Mouse (Mus musculus): ENCODE data around the gene Patj. TPM values are rescaled to one million over a fixed set of nuclear protein-coding genes. Genes with fewer than 3 reads are reported as not detected.

Gene Patj
- total RNA-seq, 4 experiments from 2014 or later, result 2.1 to 3.9 (median 2.4) TPM

DNA sequence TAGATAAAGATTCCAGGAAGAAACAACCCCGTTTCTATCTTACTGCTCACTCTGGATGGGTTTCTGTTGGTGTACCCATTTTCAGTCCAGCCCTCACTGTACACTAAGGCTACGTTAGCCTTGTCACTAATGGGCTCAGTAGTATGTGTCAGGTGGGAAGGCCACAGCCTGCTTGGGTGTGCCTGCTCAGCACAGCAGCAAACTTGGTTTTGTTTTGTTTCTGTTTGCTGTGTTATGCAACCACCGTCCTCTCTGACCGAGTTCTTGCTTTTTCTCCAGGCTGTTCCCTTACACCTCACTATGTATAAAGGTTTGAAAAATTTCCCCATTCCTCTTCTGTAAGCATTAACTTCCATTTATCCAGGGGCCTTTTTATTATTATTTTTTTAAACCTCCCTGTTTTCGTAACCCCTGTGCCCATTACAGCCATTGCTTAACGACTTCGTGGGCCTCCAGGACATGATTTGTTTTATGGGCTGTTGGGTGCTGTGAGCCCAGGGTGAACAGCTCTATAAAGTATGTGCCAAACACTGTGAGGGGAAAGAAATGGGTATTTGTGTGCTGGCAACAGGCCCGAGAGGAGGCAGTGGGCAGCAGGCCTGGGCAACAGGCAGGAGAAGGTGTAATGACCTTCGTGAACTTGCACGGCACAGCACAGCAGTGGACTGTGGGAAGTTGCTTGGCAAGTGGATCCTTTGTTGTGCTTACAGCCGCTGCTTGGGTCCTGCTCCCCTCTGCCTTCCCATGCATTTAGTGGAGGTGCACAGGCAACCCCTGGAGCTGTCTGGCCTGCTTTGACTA lies 113.1 kb downstream of the Patj start:
- no peak for DNase-seq (ENCODE audit: low spot score in 2 of 2)

DNA sequence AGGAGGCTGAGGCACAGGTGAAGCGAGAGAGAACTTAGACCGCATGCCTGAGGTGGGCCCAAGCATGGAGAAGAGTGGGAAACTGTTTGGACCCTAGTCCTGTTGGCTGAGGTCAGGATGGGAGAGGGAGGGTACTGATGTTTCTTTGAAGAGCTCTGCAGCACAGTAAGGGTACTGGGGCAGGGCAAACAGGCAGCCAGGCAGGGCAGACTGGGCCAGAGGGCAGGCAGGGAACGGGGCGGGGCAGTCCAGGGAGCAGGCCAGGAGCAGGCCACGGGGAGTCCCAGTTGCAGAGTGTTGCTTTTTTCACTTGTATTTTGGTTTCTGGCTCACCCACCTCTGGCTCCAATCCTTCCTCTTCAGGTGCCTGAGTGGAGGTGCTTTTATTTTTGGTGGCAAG lies 114.4 kb downstream of the Patj start:
- no peak for DNase-seq (ENCODE audit: low spot score in 2 of 2)

DNA sequence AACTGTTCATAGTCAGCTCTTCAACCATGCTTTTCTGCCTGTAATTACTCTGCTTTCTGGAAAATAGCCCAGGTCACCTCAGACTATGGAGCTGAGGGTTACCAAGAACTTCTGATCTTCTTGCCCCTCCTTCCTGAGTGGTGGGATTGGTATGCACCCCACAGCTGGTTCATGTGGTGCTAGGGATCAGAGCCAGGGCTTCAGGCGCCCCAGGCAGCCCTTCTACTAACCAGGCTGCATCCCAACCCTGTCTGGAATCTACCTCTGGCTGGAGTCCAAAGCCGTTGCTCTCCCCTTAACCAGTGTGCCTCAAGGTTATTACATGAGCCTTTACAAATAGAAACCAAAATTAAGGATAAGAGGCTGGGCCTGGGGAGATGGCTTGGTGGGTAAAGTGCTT lies 115.7 kb downstream of the Patj start:
- DNase-seq (ENCODE audit: low spot score in 2 of 2), result no peak

DNA sequence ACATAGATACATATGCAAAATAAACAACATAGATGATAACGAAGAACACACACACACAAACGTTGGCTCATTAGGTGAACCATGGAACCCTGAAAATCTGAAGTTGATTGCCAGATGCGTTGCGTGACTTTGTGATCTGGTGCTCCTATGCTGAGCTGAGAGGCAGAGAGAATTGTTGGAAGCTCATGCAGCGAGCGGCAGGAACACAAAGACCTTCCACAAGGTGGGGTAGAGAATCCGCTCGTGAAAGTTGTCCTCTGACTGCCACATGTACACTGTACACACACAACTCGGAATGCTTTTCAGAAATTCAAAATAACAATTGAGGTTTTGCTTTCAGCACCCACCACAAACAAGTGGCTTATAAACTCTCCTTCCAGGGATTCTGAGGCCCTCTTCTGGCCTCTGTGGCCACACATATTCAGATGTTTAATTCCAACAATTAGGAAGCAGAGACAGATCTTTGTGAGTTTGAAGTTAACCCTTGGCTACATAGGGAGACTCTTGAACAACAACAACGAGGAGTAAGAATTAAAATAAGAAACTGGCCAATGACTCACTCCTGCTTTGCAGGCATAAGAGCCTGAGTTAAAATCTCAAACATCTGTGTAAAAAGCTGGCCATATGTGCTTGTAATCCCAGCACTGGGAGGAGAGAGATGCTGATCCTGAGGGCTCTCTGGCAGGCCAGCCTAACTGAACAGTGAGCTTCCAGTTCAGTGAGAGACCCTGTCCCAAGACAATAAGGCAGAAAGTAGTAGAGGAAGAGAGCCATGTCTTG lies 116.6 kb downstream of the Patj start:
- no peak for DNase-seq (ENCODE audit: low spot score in 2 of 2)

DNA sequence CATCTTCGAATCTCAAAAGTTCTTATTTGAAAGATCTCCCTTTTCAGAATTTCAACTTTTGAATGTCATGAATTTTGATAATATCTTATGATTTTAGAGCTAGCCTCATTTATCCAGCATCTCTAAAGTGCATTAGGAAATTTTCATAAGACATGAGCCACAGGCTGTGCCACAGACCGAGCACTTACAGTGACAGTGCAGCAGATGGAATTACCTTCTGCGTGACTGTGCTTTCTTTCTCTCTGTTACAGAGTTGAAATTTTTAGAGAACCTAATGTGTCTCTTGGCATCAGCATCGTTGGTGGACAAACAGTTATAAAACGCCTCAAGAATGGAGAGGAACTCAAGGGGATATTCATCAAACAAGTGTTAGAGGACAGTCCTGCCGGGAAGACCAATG lies 124.9 kb downstream of the Patj start:
- no peak for DNase-seq (ENCODE audit: low spot score in 2 of 2)

DNA sequence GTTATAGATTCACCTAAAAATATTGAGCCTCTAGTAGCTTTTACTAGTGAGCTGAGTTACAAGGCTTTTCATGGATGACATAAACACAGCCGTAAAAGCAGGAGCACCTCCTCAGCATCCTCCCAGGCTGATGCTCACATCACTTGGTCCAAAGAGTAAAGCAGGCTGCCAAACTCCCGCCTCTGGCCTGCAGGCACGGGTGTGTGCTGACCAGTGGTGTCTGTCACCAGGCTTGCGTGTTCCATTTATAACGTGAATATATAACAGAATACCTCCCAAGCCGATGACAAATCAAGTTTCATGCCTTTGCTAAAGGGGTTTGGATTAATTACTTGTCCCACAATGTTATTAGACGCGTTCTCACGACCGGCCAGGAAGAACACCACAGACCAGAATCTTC lies 128.9 kb downstream of the Patj start:
- DNase-seq (ENCODE audit: low spot score in 2 of 2), result no peak

DNA sequence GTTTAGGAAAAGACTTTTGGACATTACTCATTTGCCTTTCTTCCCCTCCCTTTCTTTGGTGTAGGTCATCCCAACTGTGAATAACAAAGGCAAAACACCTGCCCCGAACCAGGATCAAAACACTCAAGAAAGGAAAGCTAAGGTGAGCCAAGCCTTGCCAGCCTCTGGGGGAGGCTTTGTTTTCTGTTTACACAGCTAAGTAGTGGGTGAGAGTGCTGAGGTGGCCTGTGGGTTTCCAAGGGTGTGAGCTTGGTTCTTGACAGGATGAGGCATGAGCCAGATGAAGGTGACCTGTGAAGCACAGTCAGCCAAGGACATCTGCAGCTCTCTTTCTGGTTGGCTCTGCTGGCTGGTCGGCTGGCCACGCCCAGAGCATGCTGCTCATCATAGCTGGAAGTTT lies 139.9 kb downstream of the Patj start:
- no peak for DNase-seq (ENCODE audit: low spot score in 2 of 2)

DNA sequence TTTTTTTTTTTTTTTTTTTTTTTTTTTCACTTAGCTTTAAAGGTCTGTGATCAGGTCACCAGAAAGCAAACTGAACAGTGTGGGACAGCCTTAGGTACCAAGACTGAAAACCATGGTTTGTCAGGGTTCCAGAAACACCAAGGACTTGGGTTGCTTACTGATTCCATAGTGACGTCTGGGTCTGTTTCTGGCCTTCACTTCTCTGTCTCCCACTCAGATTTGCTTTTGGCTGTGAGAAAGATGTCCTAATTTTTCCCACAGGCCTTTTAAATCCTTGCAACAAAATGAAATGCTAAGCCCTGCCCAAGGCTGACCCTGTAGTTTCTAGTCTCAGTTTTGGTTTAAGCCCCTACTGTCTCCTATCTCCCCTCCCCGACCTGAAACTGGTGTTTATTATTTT lies 146.0 kb downstream of the Patj start:
- no peak for DNase-seq (ENCODE audit: low spot score in 2 of 2)

DNA sequence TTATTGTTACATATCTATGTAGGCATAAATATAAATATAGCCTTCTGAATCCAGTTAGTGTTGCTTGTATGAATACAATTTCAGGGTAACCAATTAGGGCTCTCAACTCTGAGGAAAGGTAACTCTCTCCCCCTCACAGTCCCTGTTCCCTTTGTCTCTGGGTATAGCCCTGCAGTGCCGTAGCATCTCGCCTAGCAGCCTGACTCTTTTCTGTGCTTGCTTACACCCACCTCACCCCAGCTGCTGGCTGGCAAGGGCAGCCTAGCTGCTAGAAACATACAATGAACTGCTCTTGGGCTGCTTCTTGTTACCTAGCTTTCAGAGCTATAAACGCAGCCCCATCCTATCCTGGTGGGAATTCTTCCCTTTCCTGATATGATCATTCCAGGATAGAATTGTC lies 147.4 kb downstream of the Patj start:
- DNase-seq (ENCODE audit: low spot score in 2 of 2), result no peak

DNA sequence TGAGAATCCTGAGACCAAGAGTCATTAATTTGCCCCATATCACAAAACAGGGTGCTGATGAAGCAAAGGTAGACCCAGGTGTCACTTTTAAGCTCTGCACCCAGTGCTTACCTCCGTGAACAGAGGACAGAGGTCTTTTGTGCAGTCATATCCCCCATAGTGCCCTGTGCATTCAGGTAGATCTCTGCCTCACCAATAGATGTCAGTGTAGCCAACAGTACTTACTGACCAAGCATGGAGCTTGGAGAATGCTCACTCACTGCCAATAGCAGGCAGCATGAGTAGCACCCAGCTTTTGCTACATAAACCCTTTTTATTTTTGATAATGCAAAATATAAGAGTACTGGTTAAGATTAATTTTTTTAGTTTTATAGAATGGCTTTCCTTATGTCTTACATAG lies 149.8 kb downstream of the Patj start:
- no peak for DNase-seq (ENCODE audit: low spot score in 2 of 2)

DNA sequence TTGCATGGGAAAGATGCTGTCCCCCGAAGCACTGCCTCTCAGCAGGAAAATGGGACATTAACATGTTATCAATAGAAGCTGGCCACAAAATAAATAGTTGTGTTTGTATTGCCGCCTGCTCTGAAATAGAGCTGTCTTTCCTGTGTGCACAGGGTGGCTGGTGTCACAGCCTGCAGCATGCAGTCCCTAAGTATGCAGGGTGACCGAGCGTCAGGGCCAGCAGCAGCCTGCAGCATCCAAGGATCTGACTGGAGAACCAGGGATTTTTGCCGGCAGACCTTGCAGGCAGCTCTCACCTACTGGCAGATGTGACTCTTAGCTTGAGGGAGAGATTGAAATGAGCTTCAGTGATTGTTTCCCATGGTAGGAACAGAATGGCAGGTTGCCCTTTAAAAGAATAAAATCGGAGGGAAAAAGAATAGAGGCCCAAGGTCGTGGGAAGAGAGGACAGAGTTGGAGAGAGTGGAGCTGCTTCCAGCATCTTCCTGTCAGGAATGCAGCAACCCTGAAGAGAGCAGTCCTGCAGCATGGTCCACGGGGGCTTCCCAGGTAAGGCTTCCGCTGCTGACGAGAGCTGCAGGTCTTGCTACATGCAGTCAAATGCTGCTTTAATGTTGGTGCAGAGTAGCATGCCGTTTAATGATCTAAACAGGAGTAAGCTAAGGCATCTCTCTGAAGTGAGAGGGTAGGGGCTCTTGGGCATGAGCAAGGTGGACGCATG lies 151.0 kb downstream of the Patj start:
- DNase-seq (ENCODE audit: low spot score in 2 of 2), result no peak

DNA sequence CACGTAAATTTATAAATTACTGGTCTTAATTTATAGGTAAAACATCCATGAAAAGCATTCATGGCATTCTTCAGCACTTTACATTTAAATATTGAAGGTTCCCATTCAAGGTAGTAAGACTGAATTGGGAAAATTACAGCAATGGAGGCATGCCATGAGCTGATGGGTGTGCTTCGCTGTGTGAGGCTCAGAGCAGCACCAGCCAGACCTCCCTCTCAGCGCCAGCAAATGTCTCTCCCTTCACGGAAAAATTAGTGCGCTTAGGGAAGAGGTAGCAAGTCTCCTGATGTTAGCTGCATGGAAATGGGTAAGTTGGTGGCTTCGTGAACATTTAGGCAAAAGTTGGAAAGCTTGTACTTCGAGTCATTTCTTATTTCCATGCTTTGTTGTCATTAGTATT lies 153.9 kb downstream of the Patj start:
- no peak for DNase-seq (ENCODE audit: low spot score in 2 of 2)

DNA sequence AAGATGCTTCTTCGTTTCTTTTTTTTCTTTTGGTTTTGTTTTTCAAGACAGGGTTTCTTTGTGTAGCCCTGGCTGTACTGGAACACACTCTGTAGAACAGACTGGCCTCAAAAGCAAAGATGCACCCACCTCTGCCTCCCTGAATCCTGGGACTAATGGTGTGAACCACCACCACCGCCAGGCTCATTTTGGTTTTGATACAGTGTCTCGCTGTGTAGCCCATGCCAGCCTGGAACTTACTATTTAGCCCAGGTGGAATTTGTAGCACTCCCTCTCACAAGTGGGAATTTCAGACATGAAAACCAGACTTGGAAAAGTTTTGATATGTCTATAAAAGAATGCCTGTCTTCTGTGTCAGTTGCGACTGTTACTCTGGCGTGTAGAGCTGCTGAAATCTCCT lies 154.5 kb downstream of the Patj start:
- DNase-seq (ENCODE audit: low spot score in 2 of 2), result no peak

DNA sequence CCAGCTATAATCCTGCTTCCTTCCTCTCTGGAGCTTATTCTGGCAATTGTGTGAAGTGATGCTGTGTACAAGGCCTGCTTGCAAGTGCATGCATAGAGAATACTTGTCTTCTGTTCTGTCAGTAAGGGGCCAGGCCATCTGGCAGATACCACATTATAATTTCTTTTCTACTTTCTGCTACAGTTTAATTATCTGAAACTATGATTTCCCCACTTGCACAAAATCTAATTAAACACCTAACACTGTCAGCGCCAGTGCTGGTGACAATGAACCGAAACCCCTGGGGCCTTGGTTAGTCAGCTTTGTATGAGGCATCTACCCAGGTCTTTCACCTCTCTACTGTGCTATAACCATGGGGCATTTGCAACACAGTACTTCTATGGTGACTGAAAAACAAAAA lies 160.1 kb downstream of the Patj start:
- no peak for DNase-seq (ENCODE audit: low spot score in 2 of 2)

DNA sequence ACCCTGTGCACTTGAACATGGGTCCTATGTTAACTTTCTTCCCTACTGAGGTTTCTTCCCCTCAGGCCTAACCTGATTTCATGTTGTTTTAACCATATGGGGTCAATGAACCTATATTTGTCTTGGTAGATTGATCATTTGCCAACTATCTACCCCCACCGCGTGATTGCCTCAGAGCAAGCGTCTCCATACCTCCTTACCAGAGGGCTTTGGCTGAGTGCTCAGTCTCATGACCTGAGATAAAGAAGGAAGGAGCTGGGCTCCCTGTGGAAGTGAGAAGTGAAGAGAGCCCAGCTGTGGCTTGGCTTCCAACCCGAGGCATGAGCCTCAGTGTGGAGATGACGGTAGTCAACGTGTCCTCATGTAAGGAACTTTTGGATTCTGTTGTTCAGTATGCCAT lies 160.9 kb downstream of the Patj start:
- DNase-seq (ENCODE audit: low spot score in 2 of 2), result no peak

DNA sequence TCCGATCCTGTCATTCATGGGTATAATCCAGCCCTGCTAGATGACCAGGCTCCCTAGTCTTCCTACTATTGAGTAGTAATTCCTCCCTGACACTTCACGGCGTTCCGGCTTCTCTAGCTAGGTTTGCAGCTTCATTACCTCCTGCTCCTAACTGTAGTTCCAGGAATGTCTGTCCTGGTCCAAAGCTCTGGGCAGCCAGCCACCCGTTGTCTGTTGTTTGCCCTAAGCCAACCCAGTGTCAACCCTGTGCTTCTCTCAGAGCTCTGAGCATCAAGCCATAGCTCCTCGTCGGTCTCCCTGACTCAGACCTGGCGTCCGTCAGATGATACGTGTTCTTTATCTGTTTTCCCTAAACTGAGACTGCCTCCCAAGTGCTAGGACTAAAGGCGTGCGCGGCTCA lies 161.6 kb downstream of the Patj start:
- no peak for DNase-seq (ENCODE audit: low spot score in 2 of 2)

DNA sequence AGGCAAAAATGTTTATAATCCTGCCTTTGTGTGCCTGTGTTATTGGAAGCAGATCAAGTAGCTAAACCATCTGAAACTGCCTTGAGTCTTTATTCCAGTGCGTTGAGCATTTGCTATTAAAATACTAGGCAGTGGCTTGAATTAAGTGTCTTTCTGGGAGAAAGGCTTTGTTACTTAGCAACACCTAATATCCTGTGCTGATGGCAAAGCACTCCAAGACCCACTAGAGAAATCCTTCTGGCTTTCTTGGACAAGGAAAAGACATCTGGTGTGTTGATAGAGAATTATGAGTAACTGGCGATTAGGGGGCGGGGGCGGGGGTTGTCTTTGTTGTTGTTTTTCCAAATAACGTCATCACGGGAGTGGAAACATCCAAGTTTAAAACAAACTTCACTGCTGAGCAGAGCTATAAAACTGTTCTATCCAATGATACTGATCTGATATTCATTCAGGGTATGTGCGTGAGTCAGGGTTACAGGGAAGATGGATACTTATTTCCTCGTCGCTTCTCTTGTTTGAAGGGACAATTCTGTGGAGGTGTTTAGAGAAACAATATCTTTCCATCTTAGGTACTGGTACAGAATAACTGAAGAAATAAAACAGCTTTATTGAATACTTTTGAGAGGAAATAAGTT lies 164.7 kb downstream of the Patj start:
- no peak for DNase-seq (ENCODE audit: low spot score in 2 of 2)

DNA sequence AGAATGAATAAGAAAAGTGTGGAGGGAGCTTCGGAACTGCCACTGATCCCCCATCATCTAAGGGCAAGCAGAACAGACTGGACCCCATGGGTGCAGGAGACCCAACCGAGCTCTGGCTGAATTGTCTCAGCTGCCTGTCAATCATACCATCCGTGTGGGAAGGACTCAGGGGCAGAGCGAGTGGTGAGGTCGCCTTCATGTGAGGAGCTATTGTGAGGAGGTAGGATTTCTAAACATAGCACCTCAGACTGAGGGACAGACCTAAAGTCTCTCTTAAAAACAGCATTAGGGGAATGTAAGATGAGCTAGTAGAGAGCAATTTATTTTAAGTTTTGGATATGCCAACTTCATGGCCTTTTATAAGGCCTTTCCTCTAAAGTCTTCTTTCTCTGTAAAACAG lies 167.5 kb downstream of the Patj start:
- DNase-seq (ENCODE audit: low spot score in 2 of 2), result no peak

DNA sequence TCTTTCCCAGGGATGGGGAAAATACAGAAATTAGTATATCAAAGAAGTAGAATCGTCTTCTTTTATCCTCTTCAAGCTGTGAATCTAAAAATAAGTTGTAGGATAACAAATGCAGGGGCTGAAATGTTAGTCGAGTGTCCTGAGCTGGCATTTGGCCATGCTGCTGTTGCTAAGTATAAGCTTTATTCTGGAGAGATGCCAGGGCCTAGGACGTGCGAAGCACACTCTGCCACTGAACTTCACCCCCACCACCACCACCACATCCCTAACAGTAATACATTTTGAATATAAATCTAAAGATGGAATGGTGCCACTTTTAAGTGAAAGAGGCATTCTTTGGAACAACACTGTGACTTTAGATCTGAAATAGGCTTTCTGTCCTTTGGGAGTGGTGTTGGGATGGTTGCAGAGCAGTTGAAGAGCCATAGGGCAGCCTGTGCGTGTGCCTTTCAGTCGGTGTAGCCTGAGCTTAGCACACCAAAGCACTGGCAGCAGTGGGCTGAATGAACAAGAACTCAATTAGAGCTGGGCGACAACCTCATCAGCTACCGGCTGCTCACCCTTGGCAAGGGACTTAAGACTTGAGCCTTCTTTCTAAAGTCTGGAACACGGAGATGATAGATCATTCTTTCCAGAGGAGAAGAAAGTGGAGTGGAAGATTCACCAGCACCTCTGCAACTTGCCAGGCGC lies 168.1 kb downstream of the Patj start:
- DNase-seq (ENCODE audit: low spot score in 2 of 2), result peak in 1 of 2 experiments; percentile 26

DNA sequence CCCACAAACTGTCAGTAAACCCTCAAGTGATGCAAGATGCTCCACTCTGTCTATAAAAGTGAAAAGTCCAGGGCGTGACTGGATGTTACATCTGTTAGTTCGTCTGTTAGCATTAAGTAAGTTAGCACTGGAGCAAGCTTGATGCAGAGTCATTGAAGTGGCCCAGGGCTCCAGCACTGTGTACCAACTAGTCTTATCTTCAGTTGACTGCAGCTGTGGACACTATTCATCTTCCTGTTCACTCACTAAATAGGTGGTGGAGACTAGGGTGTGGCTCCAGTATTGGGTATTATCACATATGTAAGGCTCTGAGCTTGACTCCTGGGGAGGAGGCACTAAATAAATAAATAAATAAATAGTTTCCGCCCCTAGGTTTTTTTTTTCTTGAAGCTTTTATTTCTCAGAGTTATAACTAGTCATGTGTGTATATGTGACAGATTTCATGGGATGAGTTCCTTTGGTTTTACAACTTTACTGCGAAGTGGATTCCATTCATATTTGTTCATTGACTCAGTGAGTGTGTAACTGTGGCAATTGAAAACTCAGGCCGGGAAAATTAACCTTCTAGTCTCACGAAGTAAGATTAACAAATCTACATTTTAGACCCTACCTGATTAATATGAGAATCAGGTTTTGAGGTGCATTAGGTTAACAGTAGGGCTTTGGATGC lies 168.7 kb downstream of the Patj start:
- DNase-seq (ENCODE audit: low spot score in 2 of 2), result no peak

DNA sequence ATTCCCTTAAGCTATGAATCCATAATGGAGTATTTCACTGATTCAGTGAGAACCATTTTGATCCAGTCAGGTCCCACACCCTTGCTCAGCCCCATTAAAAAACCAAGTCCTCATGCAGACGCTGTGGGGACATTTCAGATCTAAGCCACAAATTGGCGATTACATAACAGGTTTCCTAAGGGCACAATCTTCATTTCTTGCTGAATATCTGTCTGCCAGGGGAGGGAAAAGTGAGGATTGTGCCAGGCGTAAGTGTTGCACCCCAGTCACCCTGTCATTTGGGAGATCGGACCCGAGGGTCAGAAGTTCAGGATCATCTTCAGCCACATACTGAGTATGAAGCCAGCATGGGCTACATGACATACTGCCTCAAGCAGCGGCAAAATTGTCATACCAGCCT lies 171.2 kb downstream of the Patj start:
- DNase-seq (ENCODE audit: low spot score in 2 of 2), result no peak
